In the genomic region with DNA sequence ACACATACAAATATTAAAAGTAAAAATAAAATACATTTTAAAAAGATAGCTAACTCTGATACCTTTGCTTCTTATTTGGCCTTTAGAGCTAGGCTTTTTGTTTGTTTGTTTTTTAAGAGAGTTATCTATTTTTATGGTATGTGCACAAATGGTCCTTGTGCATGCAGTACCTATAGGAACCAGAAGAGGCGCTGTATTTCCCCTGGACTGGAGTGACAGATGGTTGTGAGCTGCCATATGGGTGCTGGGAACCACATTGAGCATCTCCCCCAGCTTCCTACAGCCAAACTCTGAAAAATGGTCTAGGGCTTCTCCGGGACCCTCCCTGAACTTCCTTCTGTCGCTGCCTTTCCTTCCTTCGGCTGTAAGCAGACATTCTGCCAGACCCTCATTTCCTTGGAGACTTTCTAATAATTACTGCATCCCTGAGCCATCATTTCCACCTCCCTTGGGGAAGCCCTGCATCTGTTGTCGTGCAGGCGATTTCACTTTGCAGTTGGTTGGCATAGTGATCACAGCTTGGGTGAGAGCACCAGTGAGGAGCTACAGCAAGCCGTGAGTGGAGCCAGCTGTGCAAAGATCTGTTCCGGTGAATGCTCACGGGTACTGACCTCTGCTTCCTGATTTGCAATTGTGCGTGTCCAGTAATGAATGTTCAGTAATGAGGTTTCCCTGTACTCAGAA, we compare ENCODE assay signal across 11 mouse cellular contexts. TPM values are rescaled to one million over a fixed set of nuclear protein-coding genes. Genes with fewer than 3 reads are reported as not detected.
A peak's percentile ranks its signal among the peaks of the same experiment; 100 is the strongest.
DNase-seq lines count a peak whose midpoint lies in the region; ATAC-seq and TF ChIP-seq lines count a peak whose summit lies in the region.
"Had no signal": no experiment of that assay in that cellular context is flagged by ENCODE, and none has a peak within 500 bp of the region (broad histone marks: within the 10 kb centered on the region; RNA-seq: fewer than 3 reads in every experiment).

No protein-coding gene starts in this region.

- H3K9ac ChIP-seq in embryonic facial prominence, embryonic 11.5 days (replicated peaks; ENCODE audit: low read length), result no peak overlapping the region
- H3K9ac ChIP-seq in midbrain, postnatal 0 days (replicated peaks; ENCODE audit: low read length, poor library complexity, severe bottlenecking), result no peak overlapping the region
- H3K9ac ChIP-seq: liver, embryonic 13.5 days had no signal

- ATAC-seq in embryonic facial prominence, embryonic 11.5 days (replicated peaks; ENCODE audit: insufficient number of reproducible peaks, low FRiP score, low TSS enrichment, low read depth), result no peak
- peak; percentile 49 for ATAC-seq in midbrain, postnatal 0 days (ENCODE audit: low FRiP score)

- H3K36me3 ChIP-seq in embryonic facial prominence, embryonic 11.5 days (replicated peaks; ENCODE audit: control insufficient read depth, insufficient read depth, low read depth, low read length), result no peaks in the 10 kb centered on the region
- H3K36me3 ChIP-seq in midbrain, postnatal 0 days (ENCODE audit: insufficient read depth, low read length), result no peaks in the 10 kb centered on the region
- H3K36me3 ChIP-seq: liver, embryonic 13.5 days had no signal

- no peaks in the 10 kb centered on the region for H3K4me1 ChIP-seq in embryonic facial prominence, embryonic 11.5 days (ENCODE audit: control insufficient read depth, insufficient read depth, low read length)
- H3K4me1 ChIP-seq in midbrain, postnatal 0 days (ENCODE audit: insufficient read depth, low read length), result peaks cover 8% of the 10 kb centered on the region; the same call in 1 of the 2 replicates
- H3K4me1 ChIP-seq: liver, embryonic 13.5 days had no signal

- intact Hi-C loops in left cerebral cortex, postnatal 4 days (cut with DNase I), result no loop called here
- intact Hi-C loops in left cerebral cortex, postnatal 25 days (cut with DNase I), result no loop called here
- intact Hi-C loops in heart, postnatal 25 days (cut with DNase I), result no loop called here

- H3K4me3 ChIP-seq in embryonic facial prominence, embryonic 11.5 days (ENCODE audit: low read depth, low read length), result no peak overlapping the region
- H3K4me3 ChIP-seq in midbrain, postnatal 0 days (ENCODE audit: low read depth, low read length), result no peak overlapping the region
- H3K4me3 ChIP-seq: liver, embryonic 13.5 days had no signal

- no peaks in the 10 kb centered on the region for H3K27me3 ChIP-seq in embryonic facial prominence, embryonic 11.5 days (ENCODE audit: control insufficient read depth, insufficient read depth, low read length)
- no peaks in the 10 kb centered on the region for H3K27me3 ChIP-seq in midbrain, postnatal 0 days (ENCODE audit: insufficient read depth, low read length)
- H3K27me3 ChIP-seq: liver, embryonic 13.5 days had no signal

- WGBS in embryonic facial prominence, embryonic 11.5 days, result 56% methylated on average over 10 of the region's 10 CpGs
- WGBS in midbrain, postnatal 0 days, result 54% methylated on average over 10 of the region's 10 CpGs

- H3K4me2 ChIP-seq in embryonic facial prominence, embryonic 11.5 days (ENCODE audit: low read depth, low read length), result no peak overlapping the region
- H3K4me2 ChIP-seq in midbrain, postnatal 0 days (ENCODE audit: low read depth, low read length, poor library complexity, severe bottlenecking), result no peak overlapping the region
- H3K4me2 ChIP-seq: liver, embryonic 13.5 days had no signal

- peak; percentile 68 for DNase-seq in left cerebral cortex, postnatal 4 days
- no peak for DNase-seq in left cerebral cortex, postnatal 25 days (ENCODE audit: low spot score in 2 of 2)
- peak; percentile 34 for DNase-seq in embryonic facial prominence, embryonic 11.5 days (ENCODE audit: low spot score)
- DNase-seq in kidney, adult 8-10 months, result peak; percentile 55 to 57
- DNase-seq in midbrain, postnatal 0 days (ENCODE audit: low spot score), result peak; percentile 80
- DNase-seq in urinary bladder, postnatal 36 days (ENCODE audit: low spot score in 2 of 2), result no peak
- DNase-seq in heart, postnatal 25 days (ENCODE audit: low spot score), result no peak
- no peak for DNase-seq in cerebellum, adult 11 months
- DNase-seq: liver, embryonic 13.5 days had no signal

- peak; percentile 58 for TF ChIP-seq CTCF in midbrain, postnatal 0 days (IDR thresholded peaks at IDR 0.05)

- H3K9me3 ChIP-seq in embryonic facial prominence, embryonic 11.5 days (replicated peaks; ENCODE audit: control insufficient read depth, low read length), result no peaks in the 10 kb centered on the region
- H3K9me3 ChIP-seq in midbrain, postnatal 0 days (ENCODE audit: low read length), result no peaks in the 10 kb centered on the region
- H3K9me3 ChIP-seq: liver, embryonic 13.5 days had no signal

- no peak overlapping the region for H3K27ac ChIP-seq in embryonic facial prominence, embryonic 11.5 days (replicated peaks; ENCODE audit: low read depth, low read length)
- H3K27ac ChIP-seq in midbrain, postnatal 0 days (ENCODE audit: low read depth, low read length), result peak overlapping the region; percentile 47
- H3K27ac ChIP-seq: liver, embryonic 13.5 days had no signal

RNA-seq across cellular contexts. Expression of a gene that starts 27.2 kb away (rescaled TPM):
- total RNA-seq in left cerebral cortex, postnatal 4 days (2021), result under 1 TPM; 0.24 to 0.38 TPM
- under 1 TPM; 0.16 to 0.34 TPM for total RNA-seq in left cerebral cortex, postnatal 25 days (2021)
- polyA plus RNA-seq in embryonic facial prominence, embryonic 11.5 days (2014; fragmentation: Nextera tagmentation; extraction: Ambion mirVana), result 0.11 and 0.14 TPM in 2 replicates
- 0.47 and 0.60 TPM in 2 replicates for total RNA-seq in midbrain, postnatal 0 days (2014; rRNA removed)
- polyA plus RNA-seq in midbrain, postnatal 0 days (2015; fragmentation: Nextera tagmentation; extraction: Ambion mirVana), result 0.27 and 0.35 TPM in 2 replicates
- under 1 TPM in 1 of 2 experiments, not detected in 1; 0.05 TPM for total RNA-seq in heart, postnatal 25 days (2021)
- total RNA-seq: common myeloid progenitor, adult 5-6 weeks had no signal
- polyA plus RNA-seq: heart, embryonic 14.5 days; liver, embryonic 13.5 days had no signal

RNA-seq across cellular contexts. Expression of a gene that starts 42.2 kb away (rescaled TPM):
- 10 to 100 TPM; 76.4 to 80.4 TPM for total RNA-seq in left cerebral cortex, postnatal 4 days (2021)
- 10 to 100 TPM; 67.8 to 82.2 TPM for total RNA-seq in left cerebral cortex, postnatal 25 days (2021)
- polyA plus RNA-seq in embryonic facial prominence, embryonic 11.5 days (2014; fragmentation: Nextera tagmentation; extraction: Ambion mirVana), result 64.0 and 74.8 TPM in 2 replicates
- total RNA-seq in midbrain, postnatal 0 days (2014; rRNA removed), result 53.0 and 75.3 TPM in 2 replicates
- 48.8 and 49.5 TPM in 2 replicates for polyA plus RNA-seq in midbrain, postnatal 0 days (2015; fragmentation: Nextera tagmentation; extraction: Ambion mirVana)
- total RNA-seq in heart, postnatal 25 days (2021), result 10 to 100 TPM; 26.2 to 30.4 TPM

Comparison
In these comparisons a context has a peak if more than half of its experiments do, and no peak if none do; other contexts are left out.
1. DNase-seq: peak in left cerebral cortex, postnatal 4 days (single experiment), embryonic facial prominence, embryonic 11.5 days (single experiment), kidney, adult 8-10 months (2 of 2) and midbrain, postnatal 0 days (single experiment); none in left cerebral cortex, postnatal 25 days (0 of 2), urinary bladder, postnatal 36 days (0 of 2), heart, postnatal 25 days (single experiment) and cerebellum, adult 11 months (single experiment).